Mouse (Mus musculus): ENCODE data around the gene Gm20388. TPM values are rescaled to one million over a fixed set of nuclear protein-coding genes. Genes with fewer than 3 reads are reported as not detected.

Gene Gm20388
- polyA plus RNA-seq, 1 experiment from 2014 or later: 47.1 TPM

- 2% methylated on average over 9 of the region's 9 CpGs for WGBS (ENCODE audit: missing documents)
Measured at GRCm38 (mm10) chr8:121391254-121391653, 1480.6 kb downstream of the Gm20388 start.

GRCm38 (mm10) chr8:121391771-121392170 lies 1481.1 kb downstream of the Gm20388 start:
- 4% methylated on average over 12 of the region's 12 CpGs for WGBS (ENCODE audit: missing documents)
- Histone ChIP-seq H3K4me3 (ENCODE audit: inconsistent target) (no peak overlapping the region), H3K36me3 (ENCODE audit: inconsistent target) (no peaks in the 10 kb centered on the region), H3K27ac (no peak overlapping the region), H3K79me2 (ENCODE audit: inconsistent target) (no peaks in the 10 kb centered on the region)

More at GRCm38 (mm10) chr8:121391254-121391653, 1480.6 kb downstream of the Gm20388 start:
- no peaks in the 10 kb centered on the region for H3K36me3 ChIP-seq (ENCODE audit: inconsistent target)
- H3K27ac ChIP-seq: no peak overlapping the region
- H3K4me3 ChIP-seq (ENCODE audit: inconsistent target): no peak overlapping the region
- no peaks in the 10 kb centered on the region for H3K79me2 ChIP-seq (ENCODE audit: inconsistent target)

GRCm38 (mm10) chr8:121392482-121392881 lies 1481.8 kb downstream of the Gm20388 start:
- Histone ChIP-seq H3K4me3 (ENCODE audit: inconsistent target) (no peak overlapping the region), H3K79me2 (ENCODE audit: inconsistent target) (no peaks in the 10 kb centered on the region), H3K36me3 (ENCODE audit: inconsistent target) (no peaks in the 10 kb centered on the region), H3K27ac (no peak overlapping the region)
- 51% methylated on average over 10 of the region's 10 CpGs for WGBS (ENCODE audit: missing documents)

- no peak overlapping the region for H3K27ac ChIP-seq
- H3K36me3 ChIP-seq (ENCODE audit: inconsistent target): no peaks in the 10 kb centered on the region
- no peaks in the 10 kb centered on the region for H3K79me2 ChIP-seq (ENCODE audit: inconsistent target)
- H3K4me3 ChIP-seq (ENCODE audit: inconsistent target): no peak overlapping the region
- WGBS (ENCODE audit: missing documents): 21% methylated on average over 9 of the region's 9 CpGs
Measured at GRCm38 (mm10) chr8:121393111-121393510, 1482.5 kb downstream of the Gm20388 start.

- H3K27ac ChIP-seq: no peak overlapping the region
- no peaks in the 10 kb centered on the region for H3K79me2 ChIP-seq (ENCODE audit: inconsistent target)
- no peak overlapping the region for H3K4me3 ChIP-seq (ENCODE audit: inconsistent target)
- 72% methylated on average over 5 of the region's 5 CpGs for WGBS (ENCODE audit: missing documents)
- H3K36me3 ChIP-seq (ENCODE audit: inconsistent target): no peaks in the 10 kb centered on the region
Measured at GRCm38 (mm10) chr8:121394686-121395085, 1484.0 kb downstream of the Gm20388 start.

GRCm38 (mm10) chr8:121395316-121395715 lies 1484.7 kb downstream of the Gm20388 start:
- no peak overlapping the region for H3K27ac ChIP-seq
- no peaks in the 10 kb centered on the region for H3K36me3 ChIP-seq (ENCODE audit: inconsistent target)
- WGBS (ENCODE audit: missing documents): 79% methylated on average over 11 of the region's 11 CpGs
- H3K79me2 ChIP-seq (ENCODE audit: inconsistent target): no peaks in the 10 kb centered on the region
- H3K4me3 ChIP-seq (ENCODE audit: inconsistent target): no peak overlapping the region

- 78% methylated on average over 10 of the region's 11 CpGs for WGBS (ENCODE audit: missing documents)
- Histone ChIP-seq H3K4me3 (ENCODE audit: inconsistent target) (no peak overlapping the region), H3K79me2 (ENCODE audit: inconsistent target) (no peaks in the 10 kb centered on the region), H3K36me3 (ENCODE audit: inconsistent target) (no peaks in the 10 kb centered on the region), H3K27ac (no peak overlapping the region)
Measured at GRCm38 (mm10) chr8:121396151-121396550, 1485.5 kb downstream of the Gm20388 start.

GRCm38 (mm10) chr8:121397201-121397698 lies 1486.6 kb downstream of the Gm20388 start:
- no peaks in the 10 kb centered on the region for H3K79me2 ChIP-seq (ENCODE audit: inconsistent target)
- 85% methylated on average over 10 of the region's 10 CpGs for WGBS (ENCODE audit: missing documents)
- no peak overlapping the region for H3K4me3 ChIP-seq (ENCODE audit: inconsistent target)
- no peak overlapping the region for H3K27ac ChIP-seq
- no peaks in the 10 kb centered on the region for H3K36me3 ChIP-seq (ENCODE audit: inconsistent target)

GRCm38 (mm10) chr8:121398081-121398480 lies 1487.4 kb downstream of the Gm20388 start:
- no peak overlapping the region for H3K4me3 ChIP-seq (ENCODE audit: inconsistent target)
- H3K27ac ChIP-seq: no peak overlapping the region
- 74% methylated on average over 6 of the region's 6 CpGs for WGBS (ENCODE audit: missing documents)
- no peaks in the 10 kb centered on the region for H3K36me3 ChIP-seq (ENCODE audit: inconsistent target)
- no peaks in the 10 kb centered on the region for H3K79me2 ChIP-seq (ENCODE audit: inconsistent target)

GRCm38 (mm10) chr8:121398724-121399123 lies 1488.1 kb downstream of the Gm20388 start:
- H3K79me2 ChIP-seq (ENCODE audit: inconsistent target): no peaks in the 10 kb centered on the region
- WGBS (ENCODE audit: missing documents): 93% methylated on average over 15 of the region's 20 CpGs
- no peak overlapping the region for H3K4me3 ChIP-seq (ENCODE audit: inconsistent target)
- no peak overlapping the region for H3K27ac ChIP-seq
- H3K36me3 ChIP-seq (ENCODE audit: inconsistent target): no peaks in the 10 kb centered on the region

GRCm38 (mm10) chr8:121399173-121399572 lies 1488.5 kb downstream of the Gm20388 start:
- 70% methylated on average over 3 of the region's 3 CpGs for WGBS (ENCODE audit: missing documents)
- Histone ChIP-seq H3K36me3 (ENCODE audit: inconsistent target) (no peaks in the 10 kb centered on the region), H3K4me3 (ENCODE audit: inconsistent target) (no peak overlapping the region), H3K27ac (no peak overlapping the region), H3K79me2 (ENCODE audit: inconsistent target) (no peaks in the 10 kb centered on the region)

- Histone ChIP-seq H3K4me3 (ENCODE audit: inconsistent target) (no peak overlapping the region), H3K79me2 (ENCODE audit: inconsistent target) (no peaks in the 10 kb centered on the region), H3K27ac (no peak overlapping the region), H3K36me3 (ENCODE audit: inconsistent target) (no peaks in the 10 kb centered on the region)
- WGBS (ENCODE audit: missing documents): 44% methylated on average over 9 of the region's 9 CpGs
Measured at GRCm38 (mm10) chr8:121400581-121400980, 1489.9 kb downstream of the Gm20388 start.

GRCm38 (mm10) chr8:121403821-121404220 lies 1493.2 kb downstream of the Gm20388 start:
- Histone ChIP-seq H3K79me2 (ENCODE audit: inconsistent target) (no peaks in the 10 kb centered on the region), H3K4me3 (ENCODE audit: inconsistent target) (no peak overlapping the region), H3K27ac (no peak overlapping the region), H3K36me3 (ENCODE audit: inconsistent target) (no peaks in the 10 kb centered on the region)
- 96% methylated on average over 6 of the region's 6 CpGs for WGBS (ENCODE audit: missing documents)

GRCm38 (mm10) chr8:121418081-121418480 lies 1507.4 kb downstream of the Gm20388 start:
- H3K27ac ChIP-seq: no peak overlapping the region
- H3K79me2 ChIP-seq (ENCODE audit: inconsistent target): no peaks in the 10 kb centered on the region
- H3K36me3 ChIP-seq (ENCODE audit: inconsistent target): no peaks in the 10 kb centered on the region
- WGBS (ENCODE audit: missing documents): 61% methylated on average over 6 of the region's 6 CpGs
- H3K4me3 ChIP-seq (ENCODE audit: inconsistent target): no peak overlapping the region

GRCm38 (mm10) chr8:121419551-121419950 lies 1508.9 kb downstream of the Gm20388 start:
- WGBS (ENCODE audit: missing documents): 85% methylated on average over 2 of the region's 2 CpGs
- H3K27ac ChIP-seq: no peak overlapping the region

GRCm38 (mm10) chr8:121421009-121421408 lies 1510.4 kb downstream of the Gm20388 start:
- no peak overlapping the region for H3K4me3 ChIP-seq (ENCODE audit: inconsistent target)
- no peaks in the 10 kb centered on the region for H3K79me2 ChIP-seq (ENCODE audit: inconsistent target)
- 92% methylated on average over 5 of the region's 5 CpGs for WGBS (ENCODE audit: missing documents)
- H3K36me3 ChIP-seq (ENCODE audit: inconsistent target): no peaks in the 10 kb centered on the region
- no peak overlapping the region for H3K27ac ChIP-seq

More at GRCm38 (mm10) chr8:121419551-121419950, 1508.9 kb downstream of the Gm20388 start:
- Histone ChIP-seq H3K36me3 (ENCODE audit: inconsistent target) (no peaks in the 10 kb centered on the region), H3K79me2 (ENCODE audit: inconsistent target) (no peaks in the 10 kb centered on the region), H3K4me3 (ENCODE audit: inconsistent target) (no peak overlapping the region)

All from macrophage (primary cell).